In the genomic region with DNA sequence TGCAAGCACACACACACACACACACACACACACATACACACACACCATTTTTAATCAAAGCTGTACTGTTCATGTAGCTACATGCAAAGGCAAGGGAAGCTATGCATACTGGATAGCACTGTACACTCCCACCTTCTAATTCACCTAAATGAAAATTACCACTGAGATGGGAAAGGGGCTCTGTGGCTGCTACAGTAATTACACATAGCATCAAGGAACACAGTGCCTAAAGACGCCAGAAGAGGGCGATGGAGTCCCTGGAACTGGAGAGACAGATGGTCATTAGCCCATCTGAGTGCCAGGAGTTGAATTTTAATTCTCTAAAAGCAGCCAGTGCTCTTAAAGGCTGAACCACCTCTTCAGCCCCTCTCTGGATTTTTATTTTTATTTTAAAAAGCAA, we compare ENCODE assay signal across 9 mouse cellular contexts. TPM values are rescaled to one million over a fixed set of nuclear protein-coding genes. Genes with fewer than 3 reads are reported as not detected.
DNase-seq lines count a peak whose midpoint lies in the region; ATAC-seq and TF ChIP-seq lines count a peak whose summit lies in the region.
"Had no signal": no experiment of that assay in that cellular context is flagged by ENCODE, and none has a peak within 500 bp of the region (broad histone marks: within the 10 kb centered on the region; RNA-seq: fewer than 3 reads in every experiment).

No protein-coding gene starts in this region.

- no peak overlapping the region for H3K4me2 ChIP-seq in midbrain, embryonic 15.5 days
- H3K4me2 ChIP-seq: heart, embryonic 15.5 days had no signal

- no peak overlapping the region for H3K27ac ChIP-seq in embryonic fibroblast, embryonic 13.5 days (ENCODE audit: insufficient read depth, low read length)
- H3K27ac ChIP-seq in midbrain, embryonic 15.5 days = no peak overlapping the region
- H3K27ac ChIP-seq: heart, embryonic 15.5 days had no signal

- 0 out of 2 replicates have a peak, but pooled peaks cover 11% of the 10 kb centered on the region for H3K36me3 ChIP-seq in midbrain, embryonic 15.5 days (replicated peaks)

- DNase-seq in adrenal gland, postnatal 14 days = peak; percentile 53
- no peak for DNase-seq in adrenal gland, adult 18-20 months (ENCODE audit: low spot score in 2 of 2)
- peak; percentile 63 to 71 for DNase-seq in right cerebral cortex, adult 2 months (ENCODE audit: low spot score in 2 of 2)
- no peak for DNase-seq in right cerebral cortex, postnatal 25 days
- peak; percentile 67 to 70 for DNase-seq in layer of hippocampus, postnatal 14 days (ENCODE audit: low spot score in 2 of 2)
- no peak for DNase-seq in spleen, postnatal 36 days (ENCODE audit: low spot score in 2 of 2)

- WGBS in midbrain, embryonic 15.5 days = 13% methylated on average over 2 of the region's 2 CpGs

- ATAC-seq in midbrain, embryonic 15.5 days (replicated peaks) = 0 out of 2 replicates have a peak, but pooled peaks have one; percentile 24

- no peak overlapping the region for H3K4me3 ChIP-seq in embryonic fibroblast, embryonic 13.5 days (ENCODE audit: insufficient read depth, low read length)
- H3K4me3 ChIP-seq in midbrain, embryonic 15.5 days = no peak overlapping the region
- H3K4me3 ChIP-seq: heart, embryonic 15.5 days had no signal

- H3K9ac ChIP-seq in midbrain, embryonic 15.5 days = no peak overlapping the region
- H3K9ac ChIP-seq: heart, embryonic 15.5 days had no signal

- TF ChIP-seq POLR2A in embryonic fibroblast, embryonic 13.5 days (IDR thresholded peaks at IDR 0.05; ENCODE audit: low read depth, low read length) = no peak

- H3K4me1 ChIP-seq in embryonic fibroblast, embryonic 13.5 days (ENCODE audit: control insufficient read depth, insufficient read depth, low read length) = no peaks in the 10 kb centered on the region
- no peaks in the 10 kb centered on the region for H3K4me1 ChIP-seq in midbrain, embryonic 15.5 days
- H3K4me1 ChIP-seq: heart, embryonic 15.5 days had no signal

- H3K27me3 ChIP-seq in midbrain, embryonic 15.5 days (replicated peaks) = no peaks in the 10 kb centered on the region
- H3K27me3 ChIP-seq: heart, embryonic 15.5 days had no signal

- TF ChIP-seq CTCF in embryonic fibroblast, embryonic 13.5 days (IDR thresholded peaks at IDR 0.05; ENCODE audit: borderline replicate concordance, insufficient read depth, low read length) = peak; percentile 13; the same call in 1 of the 2 replicates

- no peaks in the 10 kb centered on the region for H3K9me3 ChIP-seq in midbrain, embryonic 15.5 days
- H3K9me3 ChIP-seq: heart, embryonic 15.5 days had no signal

RNA-seq across cellular contexts. Expression of a gene that starts 53.7 kb away (rescaled TPM):
- 44.7 and 45.3 TPM in 2 replicates for total RNA-seq in adrenal gland, postnatal 14 days (2021)
- 10 to 100 TPM; 37.1 to 46.8 TPM for total RNA-seq in adrenal gland, adult 18-20 months (2021)
- polyA plus RNA-seq in embryonic fibroblast, embryonic 13.5 days (2011; ENCODE audit: insufficient read length, low read depth, missing spikeins) = 59.1 and 60.4 TPM in 2 replicates
- total RNA-seq in layer of hippocampus, postnatal 14 days (2021) = 100 to 1,000 TPM; 169 to 185 TPM
- polyA plus RNA-seq in midbrain, embryonic 15.5 days (2015; fragmentation: Nextera tagmentation; extraction: Ambion mirVana) = 38.8 and 43.5 TPM in 2 replicates

Comparison
In these comparisons a context has a peak if more than half of its experiments do, and no peak if none do; other contexts are left out.
1. DNase-seq: peak in adrenal gland, postnatal 14 days (single experiment), right cerebral cortex, adult 2 months (2 of 2) and layer of hippocampus, postnatal 14 days (2 of 2); none in adrenal gland, adult 18-20 months (0 of 2), right cerebral cortex, postnatal 25 days (single experiment) and spleen, postnatal 36 days (0 of 2).